Mouse (Mus musculus): Measurements from ENCODE around the gene Robo1.

DNA sequence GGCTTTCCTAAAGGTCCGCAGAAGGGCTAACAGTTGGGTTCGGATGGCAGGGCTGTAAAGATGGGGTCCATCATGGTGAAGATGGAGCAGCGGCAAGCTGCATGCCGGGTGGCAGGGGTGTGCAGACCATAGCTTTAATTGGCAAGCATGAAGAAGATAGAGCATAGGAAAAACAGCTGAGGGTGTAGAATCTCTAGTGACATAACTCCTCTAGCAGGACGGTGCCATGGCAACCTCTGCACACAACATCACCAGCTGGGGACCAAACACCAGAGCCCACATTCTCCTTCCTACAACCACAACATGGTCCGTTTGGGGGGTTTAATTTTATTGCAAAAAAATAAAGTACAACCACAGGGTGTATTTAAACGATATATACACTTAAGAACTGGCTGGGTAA, 432.1 kb downstream of the Robo1 start:
- TF ChIP-seq CTCF (conservative IDR thresholded peaks at IDR 0.05; ENCODE audit: insufficient read depth, insufficient read length, low read depth, low read length), result no peak
- no peak for TF ChIP-seq POLR2A (IDR thresholded peaks at IDR 0.05; ENCODE audit: low read depth, low read length)
